Mouse (Mus musculus): ENCODE results near the gene Prickle3. TPM values are rescaled to one million over a fixed set of nuclear protein-coding genes. Genes with fewer than 3 reads are reported as not detected.

Gene Prickle3
- total RNA-seq (2023), result 10 to 100 TPM; 34.3 to 35.7 TPM

GRCm38 (mm10) chrX:7657221-7657639, at the start of gene Prickle3:
TSS of gene Prickle3 (plus strand) at chrX:7657260.

GRCm38 (mm10) chrX:7638401-7639091, 18.5 kb upstream of the Prickle3 start, which contains the start of gene Syp:
TSS of gene Syp (plus strand) at chrX:7638471.

GRCm38 (mm10) chrX:7670921-7671623, 14.0 kb downstream of the Prickle3 start, which contains the start of gene Plp2:
TSS of gene Plp2 (minus strand) at chrX:7671390.

GRCm38 (mm10) chrX:7680864-7681263, 23.8 kb downstream of the Prickle3 start, which contains the start of gene Magix:
TSS of gene Magix (minus strand) at chrX:7681251.

GRCm38 (mm10) chrX:7696954-7697381, 39.9 kb downstream of the Prickle3 start, which contains the start of gene Gpkow:
TSS of gene Gpkow (plus strand) at chrX:7697131.

GRCm38 (mm10) chrX:7714135-7714899, 57.3 kb downstream of the Prickle3 start, which contains the start of gene Wdr45:
TSS of gene Wdr45 (plus strand) at chrX:7714333.

Other genes with a start within 250 kb of the Prickle3 start
- not detected for gene Foxp3, start 83.6 kb upstream of the Prickle3 start, total RNA-seq (2023)
- 1 to 10 TPM; 5.3 to 6.6 TPM for gene Ppp1r3f, start 83.0 kb upstream of the Prickle3 start, total RNA-seq (2023)
- gene Ccdc22, start 51.7 kb upstream of the Prickle3 start, total RNA-seq (2023), result 10 to 100 TPM; 19.4 to 23.0 TPM
- not detected for gene Cacna1f, start 50.2 kb upstream of the Prickle3 start, total RNA-seq (2023)
- under 1 TPM; 0.55 to 0.56 TPM for gene Syp, start 18.8 kb upstream of the Prickle3 start, total RNA-seq (2023)
- gene Plp2, start 14.1 kb downstream of the Prickle3 start, total RNA-seq (2023), result 100 to 1,000 TPM; 105 to 109 TPM
- not detected for gene Magix, start 24.0 kb downstream of the Prickle3 start, total RNA-seq (2023)
- gene Gpkow, start 39.9 kb downstream of the Prickle3 start, total RNA-seq (2023), result 10 to 100 TPM; 52.4 to 61.9 TPM
- 10 to 100 TPM; 70.0 to 71.3 TPM for gene Wdr45, start 57.1 kb downstream of the Prickle3 start, total RNA-seq (2023)
- gene Gm45208, start 65.0 kb downstream of the Prickle3 start, total RNA-seq (2023), result not detected
- gene Praf2, start 71.2 kb downstream of the Prickle3 start, total RNA-seq (2023), result 10 to 100 TPM; 13.6 to 14.4 TPM
- gene Ccdc120, start 93.6 kb downstream of the Prickle3 start, total RNA-seq (2023), result not detected
- gene Tfe3, start 105.3 kb downstream of the Prickle3 start, total RNA-seq (2023), result 10 to 100 TPM; 27.3 to 33.5 TPM
- gene Gripap1, start 132.5 kb downstream of the Prickle3 start, total RNA-seq (2023), result 100 to 1,000 TPM; 274 to 300 TPM
- 1 to 10 TPM in 1 of 2 experiments, under 1 TPM in 1; 0.59 to 2.3 TPM for gene Kcnd1, start 165.0 kb downstream of the Prickle3 start, total RNA-seq (2023)
- 100 to 1,000 TPM; 180 to 210 TPM for gene Otud5, start 184.1 kb downstream of the Prickle3 start, total RNA-seq (2023)
- 10 to 100 TPM; 35.7 to 59.2 TPM for gene Pim2, start 221.0 kb downstream of the Prickle3 start, total RNA-seq (2023)
- gene Slc35a2, start 226.8 kb downstream of the Prickle3 start, total RNA-seq (2023), result 10 to 100 TPM; 30.9 to 34.8 TPM
- 100 to 1,000 TPM; 121 to 128 TPM for gene Pqbp1, start 242.0 kb downstream of the Prickle3 start, total RNA-seq (2023)
- 10 to 100 TPM; 59.7 to 62.1 TPM for gene Timm17b, start 242.1 kb downstream of the Prickle3 start, total RNA-seq (2023)

Measured in B cell, adult 67 days (primary cell).